Mouse (Mus musculus): ENCODE measurements around the gene Glyat. TPM values are rescaled to one million over a fixed set of nuclear protein-coding genes. Genes with fewer than 3 reads are reported as not detected.

Glyat gene
- polyA plus RNA-seq (2012; ENCODE audit: insufficient read depth, insufficient read length, missing spikeins): not detected in 2 replicates

DNA sequence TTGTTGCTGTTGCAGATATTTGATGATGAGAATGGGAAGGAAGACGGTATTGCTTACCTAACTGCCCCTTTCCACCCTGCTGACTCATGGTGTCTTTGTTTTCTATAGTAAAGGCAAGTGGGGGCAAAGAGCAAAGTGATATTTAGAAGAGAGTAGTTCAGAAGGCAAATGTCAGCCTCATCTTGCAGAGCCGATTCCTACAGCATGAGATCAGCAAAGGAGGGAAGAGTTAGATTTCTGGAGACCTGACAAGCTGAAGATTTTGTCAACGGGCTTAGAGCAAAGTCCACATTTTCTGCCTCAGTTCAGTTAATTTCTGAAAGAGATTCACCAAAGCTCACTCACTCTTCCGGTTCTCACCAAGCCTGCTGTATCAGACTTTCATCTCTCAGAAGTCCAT lies at the start of gene Glyat:
Gene Glyat (plus strand): TSS at position 133 of the 400 bp plus-strand sequence.
- Histone ChIP-seq H3K4me1 (ENCODE audit: control insufficient read depth, insufficient read depth, insufficient read length, low read length) (no peaks in the 10 kb centered on the region), H3K27ac (replicated peaks; ENCODE audit: low read depth, low read length) (no peak within 1 kb of the TSS), H3K4me3 (ENCODE audit: insufficient read depth, low read depth, low read length) (no peak within 1 kb of the TSS)

GRCm38 (mm10) chr19:12585310-12585709 lies 47.8 kb upstream of the Glyat start:
- Histone ChIP-seq H3K27ac (replicated peaks; ENCODE audit: low read depth, low read length) (peak overlapping the region; percentile 97), H3K4me3 (ENCODE audit: insufficient read depth, low read depth, low read length) (no peak overlapping the region), H3K4me1 (ENCODE audit: control insufficient read depth, insufficient read depth, insufficient read length, low read length) (peaks cover 2% of the 10 kb centered on the region; the same call in 1 of the 2 replicates)

GRCm38 (mm10) chr19:12591908-12592307 lies 41.2 kb upstream of the Glyat start:
- H3K4me3 ChIP-seq (ENCODE audit: insufficient read depth, low read depth, low read length): no peak overlapping the region
- no peak overlapping the region for H3K27ac ChIP-seq (replicated peaks; ENCODE audit: low read depth, low read length)
- H3K4me1 ChIP-seq (ENCODE audit: control insufficient read depth, insufficient read depth, insufficient read length, low read length): no peaks in the 10 kb centered on the region

DNA sequence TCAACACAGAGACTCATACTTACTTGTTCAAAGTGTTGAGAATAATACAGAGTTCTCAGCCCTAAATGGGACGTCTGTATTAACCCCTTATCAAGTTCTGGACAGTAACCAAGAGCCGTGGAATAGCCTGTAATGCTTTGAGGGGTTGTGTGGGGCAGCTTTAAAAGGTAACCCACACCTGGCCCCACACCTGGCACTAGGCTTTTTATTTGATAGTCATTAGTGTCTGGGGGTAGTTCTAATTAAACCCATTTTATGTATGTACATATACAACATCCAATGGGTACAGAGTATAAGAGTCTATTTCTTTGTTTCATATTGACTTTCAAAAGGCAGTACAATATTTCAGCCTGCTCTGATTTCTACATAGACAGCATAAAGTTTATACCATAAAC lies 38.0 kb upstream of the Glyat start:
- Histone ChIP-seq H3K27ac (replicated peaks; ENCODE audit: low read depth, low read length) (no peak overlapping the region), H3K4me1 (ENCODE audit: control insufficient read depth, insufficient read depth, insufficient read length, low read length) (no peaks in the 10 kb centered on the region), H3K4me3 (ENCODE audit: insufficient read depth, low read depth, low read length) (no peak overlapping the region)

GRCm38 (mm10) chr19:12595530-12596289 lies 37.4 kb upstream of the Glyat start:
- Histone ChIP-seq H3K27ac (replicated peaks; ENCODE audit: low read depth, low read length) (peak overlapping the region; percentile 80), H3K4me1 (ENCODE audit: control insufficient read depth, insufficient read depth, insufficient read length, low read length) (no peaks in the 10 kb centered on the region), H3K4me3 (ENCODE audit: insufficient read depth, low read depth, low read length) (peak overlapping the region; percentile 69)

GRCm38 (mm10) chr19:12596290-12597072 lies 36.6 kb upstream of the Glyat start:
- Histone ChIP-seq H3K4me1 (ENCODE audit: control insufficient read depth, insufficient read depth, insufficient read length, low read length) (no peaks in the 10 kb centered on the region), H3K27ac (replicated peaks; ENCODE audit: low read depth, low read length) (peak overlapping the region; percentile 80), H3K4me3 (ENCODE audit: insufficient read depth, low read depth, low read length) (peak overlapping the region; percentile 69)

- Histone ChIP-seq H3K4me1 (ENCODE audit: control insufficient read depth, insufficient read depth, insufficient read length, low read length) (no peaks in the 10 kb centered on the region), H3K4me3 (ENCODE audit: insufficient read depth, low read depth, low read length) (peak overlapping the region; percentile 69), H3K27ac (replicated peaks; ENCODE audit: low read depth, low read length) (peak overlapping the region; percentile 80; the same call in 1 of the 2 replicates)
These were observed 36.1 kb upstream of the Glyat start for GRCm38 (mm10) chr19:12597073-12597405.

DNA sequence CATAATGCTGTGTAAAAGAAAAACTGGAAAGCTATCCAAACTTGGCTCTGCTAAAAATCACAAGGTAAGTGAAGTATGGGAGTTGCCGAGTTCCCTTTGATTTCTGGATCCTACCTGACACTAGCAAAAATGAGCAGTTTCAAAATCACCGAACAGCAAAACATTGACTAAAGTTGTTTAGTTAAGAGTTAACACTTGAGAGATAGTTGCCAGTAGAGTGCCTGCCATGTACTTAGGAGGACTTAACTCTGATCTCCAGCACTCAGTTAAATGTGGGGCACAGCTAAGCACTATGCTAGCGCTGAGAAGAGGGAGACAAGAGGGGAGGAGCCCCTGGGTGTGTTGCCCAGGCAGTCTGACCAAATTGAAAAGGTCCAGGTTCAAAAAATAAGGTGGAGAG lies 34.4 kb upstream of the Glyat start:
- Histone ChIP-seq H3K4me3 (ENCODE audit: insufficient read depth, low read depth, low read length) (no peak overlapping the region), H3K4me1 (ENCODE audit: control insufficient read depth, insufficient read depth, insufficient read length, low read length) (no peaks in the 10 kb centered on the region), H3K27ac (replicated peaks; ENCODE audit: low read depth, low read length) (no peak overlapping the region)

DNA sequence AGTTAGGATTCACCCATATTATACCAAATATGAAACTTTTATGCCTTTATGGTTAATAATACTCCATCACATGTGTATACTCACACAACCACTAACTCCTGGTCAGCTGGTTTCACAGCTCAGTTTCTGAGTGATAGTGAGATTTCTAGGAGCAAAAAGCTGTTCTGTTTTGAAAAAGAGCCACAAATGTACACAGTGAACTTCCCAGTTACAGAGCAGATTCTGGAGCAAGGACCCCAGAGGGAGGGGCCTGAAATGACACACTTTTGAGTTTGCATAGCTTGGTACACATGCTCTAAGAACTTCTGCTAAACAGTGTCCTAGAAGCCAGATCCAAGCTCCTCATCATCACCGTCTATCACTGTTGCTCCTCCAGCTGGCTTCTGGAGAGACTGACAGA lies 33.4 kb upstream of the Glyat start, which contains the start of gene Gm4952:
Gene Gm4952 (plus strand): TSS at position 301 of the 400 bp plus-strand sequence.
- Histone ChIP-seq H3K27ac (replicated peaks; ENCODE audit: low read depth, low read length) (no peak within 1 kb of the TSS), H3K4me1 (ENCODE audit: control insufficient read depth, insufficient read depth, insufficient read length, low read length) (no peaks in the 10 kb centered on the region), H3K4me3 (ENCODE audit: insufficient read depth, low read depth, low read length) (no peak within 1 kb of the TSS)

- H3K27ac ChIP-seq (replicated peaks; ENCODE audit: low read depth, low read length): peak overlapping the region; percentile 30; the same call in 1 of the 2 replicates
- H3K4me3 ChIP-seq (ENCODE audit: insufficient read depth, low read depth, low read length): no peak overlapping the region
- no peaks in the 10 kb centered on the region for H3K4me1 ChIP-seq (ENCODE audit: control insufficient read depth, insufficient read depth, insufficient read length, low read length)
These were observed 32.2 kb upstream of the Glyat start for GRCm38 (mm10) chr19:12600684-12601480.

GRCm38 (mm10) chr19:12608336-12608735 lies 24.8 kb upstream of the Glyat start:
- Histone ChIP-seq H3K27ac (replicated peaks; ENCODE audit: low read depth, low read length) (peak overlapping the region; percentile 95), H3K4me1 (ENCODE audit: control insufficient read depth, insufficient read depth, insufficient read length, low read length) (peaks cover 2% of the 10 kb centered on the region; the same call in 1 of the 2 replicates), H3K4me3 (ENCODE audit: insufficient read depth, low read depth, low read length) (no peak overlapping the region)

GRCm38 (mm10) chr19:12613646-12614045 lies 19.5 kb upstream of the Glyat start:
- H3K4me3 ChIP-seq (ENCODE audit: insufficient read depth, low read depth, low read length): no peak overlapping the region
- H3K4me1 ChIP-seq (ENCODE audit: control insufficient read depth, insufficient read depth, insufficient read length, low read length): peaks cover under 1% of the 10 kb centered on the region; the same call in 1 of the 2 replicates
- no peak overlapping the region for H3K27ac ChIP-seq (replicated peaks; ENCODE audit: low read depth, low read length)

DNA sequence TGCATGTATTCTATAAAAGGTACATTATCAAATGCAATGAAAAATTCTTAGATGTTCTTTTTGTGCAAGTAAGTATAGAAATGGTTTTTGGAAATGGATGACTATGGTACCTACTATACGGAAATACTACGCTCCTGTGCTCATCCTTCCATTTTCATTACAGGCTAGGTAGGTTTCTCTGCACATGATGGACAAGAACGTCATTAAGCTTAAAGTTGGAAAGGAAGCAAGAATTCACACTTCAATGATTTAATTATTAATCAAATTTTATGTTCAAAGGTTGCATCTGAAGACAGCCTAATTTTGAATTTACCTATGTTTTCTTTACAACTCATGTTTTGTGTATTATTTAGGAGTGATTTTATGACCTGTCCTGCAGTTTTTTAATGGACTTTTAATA lies 1.2 kb downstream of the Glyat start:
- H3K4me3 ChIP-seq (ENCODE audit: insufficient read depth, low read depth, low read length): no peak overlapping the region
- no peaks in the 10 kb centered on the region for H3K4me1 ChIP-seq (ENCODE audit: control insufficient read depth, insufficient read depth, insufficient read length, low read length)
- no peak overlapping the region for H3K27ac ChIP-seq (replicated peaks; ENCODE audit: low read depth, low read length)

GRCm38 (mm10) chr19:12634963-12635362 lies 1.9 kb downstream of the Glyat start:
- H3K27ac ChIP-seq (replicated peaks; ENCODE audit: low read depth, low read length): no peak overlapping the region

GRCm38 (mm10) chr19:12636863-12637262 lies 3.8 kb downstream of the Glyat start:
- no peak overlapping the region for H3K4me3 ChIP-seq (ENCODE audit: insufficient read depth, low read depth, low read length)
- no peaks in the 10 kb centered on the region for H3K4me1 ChIP-seq (ENCODE audit: control insufficient read depth, insufficient read depth, insufficient read length, low read length)
- no peak overlapping the region for H3K27ac ChIP-seq (replicated peaks; ENCODE audit: low read depth, low read length)

More at GRCm38 (mm10) chr19:12634963-12635362, 1.9 kb downstream of the Glyat start:
- Histone ChIP-seq H3K4me1 (ENCODE audit: control insufficient read depth, insufficient read depth, insufficient read length, low read length) (no peaks in the 10 kb centered on the region), H3K4me3 (ENCODE audit: insufficient read depth, low read depth, low read length) (no peak overlapping the region)

Data from brown adipose tissue, adult 24 weeks (tissue).